Mouse (Mus musculus): Measurements from ENCODE around the gene Kcnmb4.

GRCm38 (mm10) chr10:116428026-116428780 is 45.5 kb downstream of the Kcnmb4 start:
- TF ChIP-seq CTCF (IDR thresholded peaks at IDR 0.05; ENCODE audit: control insufficient read depth, insufficient read depth, low read length) = no peak
- TF ChIP-seq POLR2A (IDR thresholded peaks at IDR 0.05; ENCODE audit: borderline replicate concordance, control insufficient read depth, low read depth, low read length) = no peak
